Mouse (Mus musculus) intestine, embryonic 16.5 days (tissue): Measurements from ENCODE around the gene Rhob. TPM values are rescaled to one million over a fixed set of nuclear protein-coding genes. Genes with fewer than 3 reads are reported as not detected.
A peak's percentile ranks its signal among the peaks of the same experiment; 100 is the strongest.
"Not testable (repeated sequence)": the region's sequence is repeated elsewhere in the genome, so short reads cannot be mapped to it uniquely, and the experiment has no call there.

ENCODE experiments used
- ATAC-seq: fragments of 200-750 bp; cut with Nextera tagmentation; 2 replicates; pipeline ENCODE4 v1.8.0; 2017; ENCODE audit warnings: moderate TSS enrichment, moderate library complexity
- H3K27ac ChIP-seq: fragments of 300-500 bp; sonication (generic); 2 replicates; pipeline ENCODE4 v1.5.1; 2014; ENCODE audit warnings: mild to moderate bottlenecking, low read length
- H3K27me3 ChIP-seq: fragments of 300-500 bp; sonication (generic); replicated peaks from 2 replicates; pipeline ENCODE4 v1.6.1; 2014; ENCODE audit warnings: low read length, control low read depth, mixed read lengths; ENCODE audit not compliant: control insufficient read depth, insufficient read depth
- H3K36me3 ChIP-seq: fragments of 300-500 bp; sonication (generic); 2 replicates; pipeline ENCODE4 v1.6.1; 2014; ENCODE audit warnings: low read length, control low read depth; ENCODE audit not compliant: control insufficient read depth, insufficient read depth
- H3K4me1 ChIP-seq: fragments of 300-500 bp; sonication (generic); 2 replicates; pipeline ENCODE4 v1.6.1; 2014; ENCODE audit warnings: low read length, control low read depth, mixed read lengths; ENCODE audit not compliant: control insufficient read depth, insufficient read depth
- H3K4me2 ChIP-seq: fragments of 300-500 bp; sonication (generic); 2 replicates; pipeline ENCODE4 v1.6.1; 2014; ENCODE audit warnings: low read depth, low read length, control low read depth
- H3K4me3 ChIP-seq: fragments of 300-500 bp; sonication (generic); 2 replicates; pipeline ENCODE4 v1.5.1; 2014; ENCODE audit warnings: mild to moderate bottlenecking, low read length
- H3K9ac ChIP-seq: fragments of 300-500 bp; sonication (generic); 2 replicates; pipeline ENCODE4 v1.6.1; 2014; ENCODE audit warnings: low read depth, low read length
- H3K9me3 ChIP-seq: fragments of 300-500 bp; sonication (generic); 2 replicates; pipeline ENCODE4 v1.6.1; 2016; ENCODE audit warnings: low read length, control low read depth; ENCODE audit not compliant: control insufficient read depth
- WGBS: fragments of 180-500 bp; shearing (Covaris S2); extraction: QIAGEN DNeasy Blood & Tissue Kit; methylation state at CpG from one replicate; pipeline ENCODE4 v1.1.7; 2014; 5-methylcytosine and 5-hydroxymethylcytosine counted together
- polyA plus RNA-seq: library from polyadenylated mRNA; unstranded; fragments of >200 nt; fragmentation: Nextera tagmentation; extraction: Ambion mirVana; gene quantifications from 2 replicates; pipeline ENCODE4 v1.2.1, GENCODE M21; 2015

Gene Rhob
- polyA plus RNA-seq, 1 experiment from 2014 or later = 24.1 TPM

DNA sequence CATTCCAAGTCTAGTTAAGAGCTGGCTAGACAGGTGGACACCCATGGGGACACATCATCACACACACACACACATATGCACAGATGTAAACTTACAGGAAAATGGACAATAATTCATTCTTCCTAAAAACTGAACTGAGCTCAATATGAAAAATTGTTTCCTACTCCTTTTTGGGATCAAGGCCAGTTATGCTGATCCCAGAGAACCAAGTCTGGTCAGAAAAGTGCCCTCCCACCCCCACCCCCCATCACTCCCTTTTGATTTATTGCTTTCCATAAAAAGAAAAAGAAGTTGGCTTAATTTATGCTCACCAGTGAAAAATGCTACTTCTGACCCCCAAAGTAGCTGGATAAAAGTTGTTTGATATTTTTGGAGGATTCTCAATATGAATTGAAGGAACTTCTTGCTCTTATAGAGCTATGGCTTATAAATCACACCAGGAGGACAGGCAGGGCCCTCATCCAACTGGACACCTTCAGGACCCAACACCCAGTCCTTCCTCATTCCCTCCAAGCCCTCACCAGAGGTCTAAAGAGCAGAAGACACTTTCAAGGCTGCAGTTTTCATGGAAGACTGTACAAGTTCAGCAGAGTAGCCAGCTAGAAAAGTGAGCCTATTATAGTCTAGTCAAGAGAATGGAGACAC, 31.5 kb downstream of the Rhob start:
- Histone ChIP-seq H3K9me3 (no peaks in the 10 kb centered on the region), H3K27me3 (no peaks in the 10 kb centered on the region), H3K4me3 (no peak overlapping the region), H3K9ac (no peak overlapping the region), H3K27ac (no peak overlapping the region), H3K4me1 (peaks cover 12% of the 10 kb centered on the region; the same call in 1 of the 2 replicates), H3K4me2 (no peak overlapping the region), H3K36me3 (no peaks in the 10 kb centered on the region)
- no peak for ATAC-seq

DNA sequence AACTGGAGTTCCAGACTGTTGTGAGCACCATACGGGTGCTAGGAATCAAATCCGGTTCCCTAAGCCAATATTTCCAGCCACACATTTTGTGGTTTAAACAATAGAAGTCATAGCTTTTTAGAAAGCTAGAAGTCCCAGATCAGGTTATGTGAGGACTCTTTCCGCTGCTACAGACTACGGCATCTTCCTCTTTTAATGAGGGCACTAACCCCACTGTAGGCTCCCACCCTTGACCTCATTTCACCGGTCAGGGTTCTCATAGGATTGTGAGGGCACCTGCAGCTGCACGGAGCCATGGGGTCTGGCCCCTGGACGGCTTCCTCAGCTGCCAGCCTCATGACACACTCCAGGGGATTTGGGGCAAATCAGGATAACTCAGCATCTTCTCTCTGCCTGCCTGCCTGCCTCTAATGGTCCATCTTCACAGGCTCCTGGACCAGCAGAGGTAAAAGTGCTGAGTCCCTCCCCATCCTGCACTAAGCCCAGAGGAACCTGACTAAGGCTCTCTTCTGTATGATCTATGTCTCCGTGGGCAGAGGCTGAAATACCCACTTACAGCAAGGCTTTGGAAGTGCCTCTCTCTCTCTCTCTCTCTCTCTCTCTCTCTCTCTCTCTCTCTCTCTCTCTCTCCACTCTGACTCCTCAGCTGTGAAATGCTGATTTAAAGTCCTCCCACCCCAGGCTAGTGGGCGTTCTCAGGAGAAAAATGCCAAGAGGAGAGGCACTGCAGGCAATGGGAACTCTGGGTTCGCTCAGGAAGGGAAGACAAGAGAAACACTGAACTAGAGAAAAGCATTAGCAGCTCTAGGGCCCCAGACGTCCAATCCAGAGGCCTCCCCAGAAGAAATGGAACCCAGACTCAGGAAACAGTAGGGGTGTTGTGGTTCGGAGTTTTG, 32.5 kb downstream of the Rhob start:
- Histone ChIP-seq H3K9me3 (no peaks in the 10 kb centered on the region), H3K4me2 (no peak overlapping the region), H3K27ac (no peak overlapping the region; the same call in 1 of the 2 replicates), H3K9ac (no peak overlapping the region), H3K4me1 (0 out of 2 replicates have a peak, but pooled peaks cover 9% of the 10 kb centered on the region), H3K36me3 (no peaks in the 10 kb centered on the region), H3K4me3 (no peak overlapping the region), H3K27me3 (no peaks in the 10 kb centered on the region)
- WGBS = 62% methylated on average over 12 of the region's 12 CpGs
- no peak for ATAC-seq

DNA sequence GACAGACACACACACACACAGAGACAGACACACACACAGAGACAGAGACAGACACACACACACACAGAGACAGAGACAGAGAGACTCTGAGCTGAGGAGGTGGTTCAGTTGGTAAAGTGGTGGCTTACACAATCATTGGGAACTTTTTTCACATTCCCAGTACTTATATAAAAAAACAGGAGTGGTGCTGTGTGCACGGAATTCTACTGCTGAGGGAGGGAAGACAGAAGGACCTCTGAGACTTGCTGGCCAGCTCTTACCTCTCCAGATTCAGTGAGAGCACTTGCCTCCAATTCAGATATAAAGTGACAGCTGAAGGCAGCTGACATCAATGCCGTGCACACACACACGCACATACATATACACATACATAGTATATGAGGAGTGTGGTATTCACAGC, 34.1 kb downstream of the Rhob start:
- no peak overlapping the region for H3K9ac ChIP-seq
- H3K9me3 ChIP-seq = no peaks in the 10 kb centered on the region
- 0 out of 2 replicates have a peak, but pooled peaks cover 6% of the 10 kb centered on the region for H3K4me1 ChIP-seq
- H3K4me2 ChIP-seq = no peak overlapping the region
- no peaks in the 10 kb centered on the region for H3K27me3 ChIP-seq
- ATAC-seq = no peak
- H3K27ac ChIP-seq = no peak overlapping the region
- no peaks in the 10 kb centered on the region for H3K36me3 ChIP-seq
- H3K4me3 ChIP-seq = no peak overlapping the region
- WGBS = 75% methylated on average over 3 of the region's 3 CpGs

DNA sequence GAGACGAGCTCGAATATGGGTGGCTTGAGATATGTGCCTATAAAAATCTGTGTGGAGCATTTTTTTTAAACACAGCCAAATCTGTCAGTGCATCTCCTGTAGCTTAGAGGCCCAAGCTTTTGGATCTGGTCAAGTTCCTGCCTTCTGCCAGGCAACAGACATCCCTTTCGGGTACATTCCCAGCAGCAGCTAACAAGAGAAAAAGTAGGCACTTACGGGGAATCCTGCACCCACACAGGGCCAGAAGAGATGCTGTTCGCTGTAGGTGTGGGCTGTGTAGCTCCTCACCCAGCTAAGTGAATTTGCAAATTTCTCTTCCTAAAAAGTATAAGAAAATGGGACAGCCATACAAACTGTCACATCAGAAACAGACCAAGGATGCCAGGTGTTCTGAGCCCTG, 34.8 kb downstream of the Rhob start:
- 82% methylated on average over 5 of the region's 5 CpGs for WGBS

DNA sequence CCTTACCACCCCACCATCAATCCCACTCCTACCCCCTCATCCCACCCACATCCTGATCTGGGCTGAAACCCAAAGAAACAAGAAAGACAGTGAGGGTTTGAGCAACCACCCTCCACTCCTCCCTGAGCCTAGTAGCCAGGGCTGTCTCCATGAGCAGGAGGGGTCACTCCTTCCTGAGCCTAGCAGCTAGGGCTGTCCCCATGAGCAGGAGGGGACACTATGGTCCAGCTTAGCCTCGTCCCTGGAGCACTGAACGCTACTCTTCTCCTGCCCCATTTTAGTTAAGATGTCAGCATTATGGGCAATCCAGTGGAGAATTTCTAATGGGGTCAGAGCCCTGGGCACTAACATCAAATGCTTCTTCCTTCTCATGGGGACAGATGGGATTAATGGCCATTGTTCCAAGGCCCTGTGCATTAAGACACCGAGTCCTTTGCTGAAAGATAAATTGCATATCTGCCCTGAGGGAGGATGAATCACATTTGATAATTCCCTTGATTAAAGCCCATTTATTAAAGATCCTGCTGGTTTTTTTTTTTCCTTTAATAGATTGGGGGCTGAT, 36.1 kb downstream of the Rhob start:
- H3K4me3 ChIP-seq = no peak overlapping the region
- ATAC-seq = no peak
- no peak overlapping the region for H3K27ac ChIP-seq
- no peaks in the 10 kb centered on the region for H3K9me3 ChIP-seq
- no peaks in the 10 kb centered on the region for H3K36me3 ChIP-seq
- H3K27me3 ChIP-seq = no peaks in the 10 kb centered on the region
- H3K9ac ChIP-seq = no peak overlapping the region
- WGBS = 67% methylated on average over 3 of the region's 3 CpGs
- 0 out of 2 replicates have a peak, but pooled peaks cover 6% of the 10 kb centered on the region for H3K4me1 ChIP-seq
- no peak overlapping the region for H3K4me2 ChIP-seq

More for the DNA sequence above, 34.8 kb downstream of the Rhob start:
- Histone ChIP-seq H3K36me3 (no peaks in the 10 kb centered on the region), H3K9me3 (no peaks in the 10 kb centered on the region), H3K4me1 (0 out of 2 replicates have a peak, but pooled peaks cover 6% of the 10 kb centered on the region), H3K27me3 (no peaks in the 10 kb centered on the region), H3K4me2 (no peak overlapping the region), H3K4me3 (no peak overlapping the region), H3K9ac (no peak overlapping the region), H3K27ac (no peak overlapping the region)
- no peak for ATAC-seq

DNA sequence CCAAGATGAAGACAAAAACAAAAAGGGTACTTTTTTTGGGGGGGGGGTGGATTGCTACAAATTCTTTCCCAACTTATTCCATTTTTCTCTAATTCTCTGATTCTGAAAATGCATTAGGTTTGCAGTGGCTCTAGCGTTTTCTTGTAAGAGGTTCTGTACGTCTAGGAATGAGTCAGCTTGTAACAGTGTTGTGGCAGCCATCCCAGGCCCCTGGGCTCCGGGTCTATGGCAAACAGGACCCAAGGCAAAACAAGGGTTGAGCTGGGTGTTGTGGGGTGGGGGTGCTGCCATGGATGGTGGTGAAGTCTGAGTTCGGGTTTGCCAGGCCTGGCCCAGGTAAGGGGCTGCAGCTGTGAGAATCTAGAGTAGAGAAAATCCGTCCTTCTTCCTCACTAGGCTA, 37.3 kb downstream of the Rhob start:
- Histone ChIP-seq H3K36me3 (no peaks in the 10 kb centered on the region), H3K4me3 (no peak overlapping the region), H3K4me2 (no peak overlapping the region), H3K9ac (no peak overlapping the region), H3K27ac (no peak overlapping the region), H3K27me3 (no peaks in the 10 kb centered on the region), H3K4me1 (0 out of 2 replicates have a peak, but pooled peaks cover 2% of the 10 kb centered on the region), H3K9me3 (no peaks in the 10 kb centered on the region)
- no peak for ATAC-seq
- WGBS = 87% methylated on average over 5 of the region's 5 CpGs

DNA sequence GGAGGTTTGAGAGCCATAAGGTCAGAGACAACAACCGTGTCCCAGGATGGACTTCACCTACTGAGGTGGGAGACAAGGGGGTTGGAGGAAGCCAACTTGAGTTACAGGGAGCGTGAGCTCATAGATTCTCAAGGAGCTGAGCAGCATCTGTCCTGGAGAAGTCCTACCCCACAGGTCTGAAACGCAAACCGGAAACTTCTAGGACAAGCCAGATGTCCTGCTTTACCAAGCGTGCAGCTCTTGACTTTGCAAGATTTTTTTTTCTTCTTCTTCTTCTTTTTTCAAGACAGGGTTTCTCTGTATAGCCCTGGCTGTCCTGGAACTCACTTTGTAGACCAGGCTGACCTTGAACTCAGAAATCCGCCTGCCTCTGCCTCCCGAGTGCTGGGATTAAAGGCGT, 38.2 kb downstream of the Rhob start:
- H3K27ac ChIP-seq, H3K4me3 ChIP-seq, H3K9me3 ChIP-seq, H3K36me3 ChIP-seq, H3K4me2 ChIP-seq, H3K4me1 ChIP-seq, ATAC-seq, H3K27me3 ChIP-seq, H3K9ac ChIP-seq: not testable (repeated sequence)
- 96% methylated on average over 8 of the region's 8 CpGs for WGBS

DNA sequence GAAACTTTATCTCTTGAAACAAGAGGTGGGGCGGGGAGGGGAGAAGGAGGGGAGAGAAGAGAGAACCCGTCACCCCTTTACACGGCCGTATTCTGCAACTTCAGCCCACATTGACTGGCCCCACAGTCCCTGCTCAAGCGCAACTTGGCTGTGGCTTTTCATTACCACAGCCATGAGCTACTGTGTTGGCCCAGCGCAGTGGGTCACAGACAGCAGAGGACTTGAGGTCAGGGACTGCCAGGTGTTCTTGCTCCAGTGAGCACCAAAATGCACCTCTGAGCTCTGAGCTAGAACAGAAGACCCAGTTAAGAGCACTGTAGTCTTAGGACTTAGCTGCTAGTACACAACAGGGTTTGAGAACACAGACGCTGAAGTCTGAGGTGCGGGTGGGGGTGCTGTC, 41.4 kb downstream of the Rhob start:
- Histone ChIP-seq H3K4me3 (no peak overlapping the region), H3K36me3 (no peaks in the 10 kb centered on the region), H3K27me3 (no peaks in the 10 kb centered on the region), H3K9me3 (no peaks in the 10 kb centered on the region), H3K4me1 (0 out of 2 replicates have a peak, but pooled peaks cover 2% of the 10 kb centered on the region), H3K27ac (no peak overlapping the region), H3K9ac (no peak overlapping the region), H3K4me2 (no peak overlapping the region)
- no peak for ATAC-seq
- 68% methylated on average over 8 of the region's 8 CpGs for WGBS

DNA sequence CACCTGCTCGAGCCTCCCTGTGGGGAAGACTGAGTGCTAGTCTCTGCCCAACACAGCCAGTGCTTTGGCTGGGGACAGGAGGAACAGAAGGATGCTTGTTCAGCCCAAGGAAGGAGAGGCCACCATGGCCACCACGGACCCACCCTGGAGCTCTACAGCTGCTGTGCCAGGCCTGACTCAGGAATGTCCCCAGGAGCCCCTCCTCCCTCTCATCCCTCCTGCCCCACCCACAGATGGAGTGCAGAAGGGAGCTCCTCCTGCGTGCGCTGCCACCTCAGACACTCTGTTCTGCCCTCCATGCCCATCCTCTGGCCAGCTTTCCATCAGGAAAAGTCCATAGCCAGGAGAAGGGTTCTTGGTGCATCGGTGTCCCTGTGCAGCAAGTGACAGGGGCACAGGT, 42.8 kb downstream of the Rhob start:
- H3K4me2 ChIP-seq = no peak overlapping the region
- H3K27ac ChIP-seq = no peak overlapping the region
- H3K27me3 ChIP-seq = no peaks in the 10 kb centered on the region
- H3K4me1 ChIP-seq = peaks cover 2% of the 10 kb centered on the region
- H3K36me3 ChIP-seq = no peaks in the 10 kb centered on the region
- 67% methylated on average over 5 of the region's 5 CpGs for WGBS
- H3K9ac ChIP-seq = no peak overlapping the region
- no peak overlapping the region for H3K4me3 ChIP-seq
- peak; percentile 41; the same call in 1 of the 2 replicates for ATAC-seq
- no peaks in the 10 kb centered on the region for H3K9me3 ChIP-seq
